Mouse (Mus musculus): ENCODE data around the gene Katnal1. TPM values are rescaled to one million over a fixed set of nuclear protein-coding genes. Genes with fewer than 3 reads are reported as not detected.

Gene Katnal1
- polyA plus RNA-seq, 1 experiment from 2014 or later: 39.5 TPM

- ATAC-seq: peak; percentile 73
- Histone ChIP-seq H3K27ac (peak overlapping the region; percentile 41), H3K27me3 (no peaks in the 10 kb centered on the region), H3K36me3 (no peaks in the 10 kb centered on the region), H3K4me1 (replicated peaks) (peaks cover 21% of the 10 kb centered on the region), H3K4me2 (replicated peaks) (no peak overlapping the region), H3K4me3 (replicated peaks) (no peak overlapping the region), H3K9ac (replicated peaks) (no peak overlapping the region), H3K9me3 (no peaks in the 10 kb centered on the region)
- WGBS: 23% methylated on average over 13 of the region's 13 CpGs
Observed at GRCm38 (mm10) chr5:148965691-148966333, 36.7 kb upstream of the Katnal1 start.

- Histone ChIP-seq H3K9ac (replicated peaks) (no peak overlapping the region), H3K27me3 (no peaks in the 10 kb centered on the region), H3K9me3 (no peaks in the 10 kb centered on the region), H3K4me1 (replicated peaks) (peaks cover 22% of the 10 kb centered on the region), H3K4me2 (replicated peaks) (no peak overlapping the region), H3K27ac (0 out of 2 replicates have a peak overlapping the region, but pooled peaks have one; percentile 41), H3K4me3 (replicated peaks) (no peak overlapping the region), H3K36me3 (no peaks in the 10 kb centered on the region)
- WGBS: 84% methylated on average over 15 of the region's 15 CpGs
- ATAC-seq: no peak
Observed at GRCm38 (mm10) chr5:148965089-148965591, 36.0 kb upstream of the Katnal1 start.

DNA sequence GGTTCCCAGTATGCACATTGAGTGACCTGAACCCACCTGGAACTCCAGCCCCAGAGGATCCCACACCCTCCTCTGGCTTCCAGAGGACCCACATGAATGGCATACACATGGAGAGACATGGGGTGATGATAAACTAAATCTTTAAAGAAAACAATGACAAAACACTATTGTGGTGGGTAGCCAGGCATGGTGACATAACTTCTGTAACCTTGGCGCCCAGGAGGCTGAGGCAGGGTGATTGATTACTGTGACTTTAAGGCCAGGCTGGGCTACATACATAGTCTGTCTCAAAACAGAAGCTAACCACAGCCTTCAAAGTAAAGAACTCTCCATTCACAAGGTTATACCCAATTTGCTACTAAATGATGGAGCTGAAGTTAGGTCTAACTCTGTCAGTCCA lies 35.1 kb upstream of the Katnal1 start:
- WGBS: 86% methylated on average over 1 of the region's 1 CpGs
- Histone ChIP-seq H3K4me1 (replicated peaks) (peaks cover 26% of the 10 kb centered on the region), H3K27ac (no peak overlapping the region), H3K27me3 (peaks cover under 1% of the 10 kb centered on the region; the same call in 1 of the 2 replicates), H3K9ac (replicated peaks) (no peak overlapping the region), H3K4me2 (replicated peaks) (no peak overlapping the region), H3K4me3 (replicated peaks) (no peak overlapping the region), H3K9me3 (no peaks in the 10 kb centered on the region), H3K36me3 (no peaks in the 10 kb centered on the region)
- ATAC-seq: no peak

GRCm38 (mm10) chr5:148960211-148960610 lies 31.1 kb upstream of the Katnal1 start:
- Histone ChIP-seq H3K4me1 (replicated peaks) (peaks cover 15% of the 10 kb centered on the region), H3K9ac (replicated peaks) (no peak overlapping the region), H3K27me3 (peaks cover 6% of the 10 kb centered on the region; the same call in 1 of the 2 replicates), H3K4me3 (replicated peaks) (no peak overlapping the region; the same call in 1 of the 2 replicates), H3K36me3 (no peaks in the 10 kb centered on the region), H3K9me3 (no peaks in the 10 kb centered on the region), H3K4me2 (replicated peaks) (peak overlapping the region; percentile 83), H3K27ac (no peak overlapping the region)
- ATAC-seq: no peak
- 57% methylated on average over 10 of the region's 10 CpGs for WGBS

DNA sequence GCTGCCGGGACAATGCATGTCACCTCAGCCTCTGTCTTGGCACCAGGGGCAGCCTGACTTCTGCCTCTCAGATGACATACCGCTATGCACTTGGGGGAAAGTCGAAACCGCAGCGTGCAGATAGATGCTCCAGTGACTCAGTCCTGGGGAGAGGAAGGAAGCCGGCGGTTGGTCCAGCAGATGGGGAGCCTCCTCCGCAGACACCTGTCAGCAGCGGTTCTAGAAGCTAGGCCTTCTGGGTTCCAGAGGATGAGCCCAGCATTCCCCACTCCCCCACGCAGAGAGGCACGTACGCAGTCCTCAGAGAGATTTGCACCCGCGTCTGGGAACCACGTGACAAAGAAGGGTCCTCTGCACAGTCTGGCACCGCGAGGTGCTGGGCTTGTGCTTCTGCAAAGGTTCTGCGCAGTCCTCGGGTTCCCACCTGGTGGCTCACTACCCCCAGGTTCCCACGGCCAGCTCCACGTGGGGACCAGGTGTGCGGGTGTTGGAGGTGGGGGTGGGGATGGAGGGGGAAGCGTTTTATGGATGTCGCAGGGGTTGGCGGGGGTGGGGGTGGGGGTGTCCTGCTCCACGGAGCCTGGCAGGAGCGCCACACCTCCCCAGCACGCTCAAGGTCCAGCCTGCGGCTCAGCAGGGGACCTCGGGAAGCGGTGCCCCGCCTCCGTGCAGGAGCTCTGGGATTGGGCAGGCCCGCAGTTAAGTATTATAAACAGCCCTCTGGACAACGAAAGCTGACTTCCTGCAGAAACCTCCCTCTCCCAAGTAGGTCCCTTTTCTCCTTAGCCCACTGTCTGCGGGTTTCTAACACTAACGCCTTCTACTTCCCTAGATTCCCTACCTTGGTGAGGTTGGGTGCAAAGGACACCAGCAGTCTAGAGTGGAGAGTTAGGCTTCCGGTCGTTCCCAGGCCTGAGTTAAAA lies 30.2 kb upstream of the Katnal1 start:
- Histone ChIP-seq H3K9me3 (no peaks in the 10 kb centered on the region), H3K4me1 (replicated peaks) (peaks cover 15% of the 10 kb centered on the region), H3K9ac (replicated peaks) (peak overlapping the region; percentile 58), H3K27me3 (peaks cover 6% of the 10 kb centered on the region; the same call in 1 of the 2 replicates), H3K4me2 (replicated peaks) (peak overlapping the region; percentile 83), H3K27ac (no peak overlapping the region), H3K4me3 (replicated peaks) (peak overlapping the region; percentile 44), H3K36me3 (no peaks in the 10 kb centered on the region)
- 3% methylated on average over 32 of the region's 39 CpGs for WGBS
- peak; percentile 79 for ATAC-seq

DNA sequence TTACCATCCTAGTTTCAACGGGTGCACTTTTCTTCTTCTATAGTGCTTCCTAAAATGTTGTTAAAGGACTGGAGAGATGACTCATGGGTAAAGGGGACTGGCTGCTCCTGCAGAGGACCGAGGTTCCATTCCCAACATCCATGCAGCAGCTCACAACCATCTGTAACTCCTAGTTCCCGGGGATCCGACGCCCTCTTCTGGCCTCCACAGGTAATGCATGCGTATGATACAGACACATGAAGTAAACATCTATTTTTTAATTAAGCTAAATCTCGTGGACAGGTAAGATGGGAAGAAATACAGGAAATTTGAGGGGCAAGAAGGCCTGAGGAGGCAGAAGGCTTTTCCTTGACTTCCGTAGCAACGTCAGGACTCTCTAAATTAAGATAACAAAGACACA lies 29.2 kb upstream of the Katnal1 start:
- Histone ChIP-seq H3K4me3 (replicated peaks) (no peak overlapping the region), H3K36me3 (no peaks in the 10 kb centered on the region), H3K9ac (replicated peaks) (no peak overlapping the region), H3K27ac (no peak overlapping the region), H3K9me3 (no peaks in the 10 kb centered on the region), H3K4me1 (replicated peaks) (peaks cover 15% of the 10 kb centered on the region), H3K27me3 (peaks cover 6% of the 10 kb centered on the region; the same call in 1 of the 2 replicates), H3K4me2 (replicated peaks) (no peak overlapping the region)
- ATAC-seq: no peak
- 40% methylated on average over 9 of the region's 9 CpGs for WGBS

- no peak for ATAC-seq
- no peaks in the 10 kb centered on the region for H3K36me3 ChIP-seq
- H3K4me1 ChIP-seq (replicated peaks): peaks cover 15% of the 10 kb centered on the region
- H3K27me3 ChIP-seq: peaks cover 6% of the 10 kb centered on the region; the same call in 1 of the 2 replicates
- H3K9ac ChIP-seq (replicated peaks): no peak overlapping the region
- no peak overlapping the region for H3K4me2 ChIP-seq (replicated peaks)
- no peaks in the 10 kb centered on the region for H3K9me3 ChIP-seq
- WGBS: 62% methylated on average over 9 of the region's 9 CpGs
- H3K4me3 ChIP-seq (replicated peaks): no peak overlapping the region
- H3K27ac ChIP-seq: no peak overlapping the region
Observed at GRCm38 (mm10) chr5:148956898-148957535, 27.9 kb upstream of the Katnal1 start.

- H3K9me3 ChIP-seq: no peaks in the 10 kb centered on the region
- H3K4me1 ChIP-seq (replicated peaks): peaks cover 15% of the 10 kb centered on the region
- 87% methylated on average over 9 of the region's 9 CpGs for WGBS
- ATAC-seq: no peak
- H3K4me3 ChIP-seq (replicated peaks): no peak overlapping the region
- H3K4me2 ChIP-seq (replicated peaks): no peak overlapping the region
- H3K36me3 ChIP-seq: no peaks in the 10 kb centered on the region
- no peak overlapping the region for H3K9ac ChIP-seq (replicated peaks)
- H3K27ac ChIP-seq: no peak overlapping the region
- H3K27me3 ChIP-seq: peaks cover 6% of the 10 kb centered on the region; the same call in 1 of the 2 replicates
Observed at GRCm38 (mm10) chr5:148956091-148956490, 27.0 kb upstream of the Katnal1 start.

DNA sequence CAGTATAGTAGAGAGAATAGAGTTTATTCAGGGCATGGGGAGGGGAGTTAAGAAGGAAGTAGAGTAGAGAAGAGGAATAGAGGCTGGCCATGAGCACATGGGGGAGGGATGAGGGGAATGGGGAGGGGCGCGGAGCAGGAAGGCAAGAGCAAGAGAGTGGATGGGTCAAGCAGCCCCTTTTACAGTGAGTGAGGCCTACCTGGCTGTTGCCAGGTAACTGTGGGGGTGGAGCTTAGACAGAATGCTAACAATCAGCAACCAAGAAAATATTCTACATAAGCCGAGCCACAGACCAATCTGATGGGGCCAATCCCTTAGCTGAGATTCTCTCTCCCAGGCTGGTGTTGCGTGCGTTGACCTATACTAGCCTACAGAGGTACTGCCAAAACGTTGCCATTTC lies 26.5 kb upstream of the Katnal1 start:
- Histone ChIP-seq H3K4me1 (replicated peaks) (peaks cover 15% of the 10 kb centered on the region), H3K27me3 (peaks cover 6% of the 10 kb centered on the region; the same call in 1 of the 2 replicates), H3K9ac (replicated peaks) (no peak overlapping the region), H3K27ac (no peak overlapping the region), H3K9me3 (no peaks in the 10 kb centered on the region), H3K36me3 (no peaks in the 10 kb centered on the region), H3K4me2 (replicated peaks) (no peak overlapping the region), H3K4me3 (replicated peaks) (no peak overlapping the region)
- 93% methylated on average over 6 of the region's 6 CpGs for WGBS
- no peak for ATAC-seq

DNA sequence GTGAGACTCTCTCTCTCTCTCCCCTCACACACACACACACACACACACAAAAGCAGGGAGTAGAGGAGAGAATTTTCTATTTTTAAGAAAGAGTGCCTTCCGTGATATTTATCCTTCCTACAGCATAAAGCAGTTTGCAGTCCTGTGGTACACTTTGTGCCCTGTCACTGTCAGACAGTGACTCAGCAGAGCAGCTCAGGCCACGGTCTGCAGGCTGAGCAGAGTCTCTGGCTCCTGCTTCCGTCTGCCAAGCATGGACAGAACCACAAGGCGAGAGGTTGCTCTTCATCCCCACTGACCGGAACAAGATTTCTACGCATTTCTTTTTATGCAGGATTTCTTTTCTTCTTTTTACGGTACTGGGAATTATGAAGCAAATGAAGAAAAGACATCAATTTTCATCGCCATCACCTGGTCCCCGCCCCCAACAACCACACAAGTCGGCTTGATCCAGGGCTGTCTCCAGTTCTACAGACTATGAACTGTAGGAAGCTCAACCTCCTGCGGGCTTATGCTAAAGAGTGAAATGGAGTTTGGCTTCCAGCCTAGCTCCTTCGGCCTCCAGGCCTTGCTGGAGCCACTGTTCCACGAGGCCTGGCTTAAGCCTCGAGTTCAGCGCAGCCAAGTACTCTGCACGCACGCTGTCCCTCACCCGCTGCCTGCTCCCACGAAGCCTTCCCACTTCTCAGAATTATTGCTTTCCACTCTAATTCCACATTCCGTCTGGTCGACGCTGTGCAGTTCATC lies 25.4 kb upstream of the Katnal1 start:
- Histone ChIP-seq H3K9me3 (no peaks in the 10 kb centered on the region), H3K4me2 (replicated peaks) (no peak overlapping the region), H3K9ac (replicated peaks) (no peak overlapping the region), H3K4me1 (replicated peaks) (peaks cover 7% of the 10 kb centered on the region), H3K36me3 (no peaks in the 10 kb centered on the region), H3K27me3 (peaks cover 6% of the 10 kb centered on the region; the same call in 1 of the 2 replicates), H3K4me3 (replicated peaks) (no peak overlapping the region), H3K27ac (no peak overlapping the region)
- WGBS: 79% methylated on average over 22 of the region's 22 CpGs
- no peak for ATAC-seq

DNA sequence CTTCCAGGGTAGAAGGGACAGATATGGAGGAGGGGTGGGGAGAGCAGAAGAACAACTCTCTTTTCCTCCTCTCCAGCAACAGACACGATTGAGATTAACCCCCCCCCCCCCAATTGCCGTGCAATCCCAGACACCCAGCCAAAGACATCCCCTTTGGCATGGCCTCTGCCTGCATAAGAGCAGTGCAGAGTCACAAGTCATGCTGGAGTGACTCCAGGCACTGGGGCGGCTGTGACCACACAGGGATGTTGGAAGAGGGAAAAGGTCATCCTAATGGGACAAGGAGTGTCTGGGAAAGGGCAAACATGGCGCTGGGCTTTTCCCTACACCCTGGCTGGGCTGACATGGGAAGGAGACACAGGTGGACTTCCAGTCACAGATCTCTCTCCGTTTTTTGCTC lies 24.0 kb upstream of the Katnal1 start:
- no peak for ATAC-seq
- Histone ChIP-seq H3K4me3 (replicated peaks) (no peak overlapping the region), H3K4me2 (replicated peaks) (no peak overlapping the region), H3K27ac (no peak overlapping the region), H3K27me3 (no peaks in the 10 kb centered on the region), H3K9ac (replicated peaks) (no peak overlapping the region), H3K9me3 (no peaks in the 10 kb centered on the region), H3K4me1 (replicated peaks) (no peaks in the 10 kb centered on the region), H3K36me3 (no peaks in the 10 kb centered on the region)
- WGBS: 82% methylated on average over 5 of the region's 5 CpGs

All from midbrain, embryonic 13.5 days (tissue).